8 mouse cellular contexts compared by ENCODE assay signal in the genomic region with DNA sequence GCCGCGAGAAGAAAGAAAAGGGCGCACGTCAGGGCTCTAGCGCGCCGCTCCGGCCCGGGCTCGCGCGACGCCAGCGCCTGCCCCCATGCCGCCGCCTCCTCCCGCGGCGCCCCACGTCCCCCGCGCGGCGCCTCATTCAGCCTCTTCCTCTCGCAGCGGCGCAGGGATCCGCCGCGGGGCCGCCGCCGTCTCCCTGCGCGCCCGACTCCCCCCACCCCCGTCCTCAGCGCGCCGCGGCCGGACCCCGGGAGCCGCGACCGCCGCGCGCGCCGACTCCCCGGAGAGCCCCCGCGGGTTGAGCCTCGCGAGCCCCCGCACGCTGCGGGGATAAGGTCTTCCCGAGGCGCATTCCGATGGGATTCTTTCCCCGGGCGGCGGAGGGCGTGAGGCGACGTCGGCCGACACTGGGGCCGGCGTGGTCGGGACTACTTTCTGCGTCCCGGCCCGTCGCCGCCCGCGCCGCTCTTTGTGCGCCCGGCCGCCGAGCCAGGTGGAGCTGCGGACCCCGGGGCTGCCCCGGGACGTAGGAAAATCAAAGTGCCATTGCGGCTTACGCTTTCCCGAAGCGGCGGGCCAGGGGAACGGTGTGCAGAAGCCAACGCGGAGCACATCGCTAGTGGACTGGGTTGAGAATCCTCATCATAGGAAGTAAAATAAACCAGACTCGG. TPM values are rescaled to one million over a fixed set of nuclear protein-coding genes. Genes with fewer than 3 reads are reported as not detected.
A peak's percentile ranks its signal among the peaks of the same experiment; 100 is the strongest.
DNase-seq lines count a peak whose midpoint lies in the region; ATAC-seq and TF ChIP-seq lines count a peak whose summit lies in the region.

A gene (minus strand): TSS at position 148 of the 668 bp plus-strand sequence.

- H3K4me2 ChIP-seq in forebrain, embryonic 16.5 days (ENCODE audit: low read length) = peak within 1 kb of the TSS; percentile 86
- H3K4me2 ChIP-seq in neural tube, embryonic 14.5 days (ENCODE audit: low read depth, low read length) = peak within 1 kb of the TSS; percentile 84

- H3K27ac ChIP-seq in forebrain, embryonic 16.5 days (ENCODE audit: low read length) = peak within 1 kb of the TSS; percentile 100
- H3K27ac ChIP-seq in neural tube, embryonic 14.5 days (ENCODE audit: low read depth, low read length) = peak within 1 kb of the TSS; percentile 100
- peak within 1 kb of the TSS; percentile 91 for H3K27ac ChIP-seq in testis, adult 2 months (ENCODE audit: control insufficient read depth, insufficient read depth, low read depth, low read length)

- under 1% methylated on average over 88 of the region's 99 CpGs for WGBS in forebrain, embryonic 16.5 days
- under 1% methylated on average over 60 of the region's 99 CpGs for WGBS in neural tube, embryonic 14.5 days

- no peaks in the 10 kb centered on the region for H3K36me3 ChIP-seq in forebrain, embryonic 16.5 days (ENCODE audit: control insufficient read depth, insufficient read depth)
- no peaks in the 10 kb centered on the region for H3K36me3 ChIP-seq in neural tube, embryonic 14.5 days (ENCODE audit: control insufficient read depth, insufficient read depth, low read length)
- H3K36me3 ChIP-seq in testis, adult 2 months (ENCODE audit: control insufficient read depth, insufficient read depth, low read length) = no peaks in the 10 kb centered on the region

- H3K9ac ChIP-seq in forebrain, embryonic 16.5 days (replicated peaks; ENCODE audit: low read depth, low read length) = peak within 1 kb of the TSS; percentile 99
- peak within 1 kb of the TSS; percentile 93 for H3K9ac ChIP-seq in neural tube, embryonic 14.5 days (replicated peaks; ENCODE audit: low read depth, low read length)

- peak; percentile 83 for DNase-seq in ES-CJ7 (ENCODE audit: low read depth, low spot score)
- DNase-seq in heart, postnatal 25 days (ENCODE audit: low spot score) = peak; percentile 70
- DNase-seq in layer of hippocampus, adult 18-20 months (ENCODE audit: low spot score in 2 of 2) = peak; percentile 63 to 82
- peak; percentile 77 to 80 for DNase-seq in lung, adult 18-20 months

- ATAC-seq in cerebellum, adult (ENCODE audit: insufficient number of reproducible peaks, low FRiP score, low TSS enrichment) = peak; percentile 89
- ATAC-seq in forebrain, embryonic 16.5 days = peak; percentile 93
- peak; percentile 93 for ATAC-seq in neural tube, embryonic 14.5 days (ENCODE audit: low read depth)

- no peaks in the 10 kb centered on the region for H3K9me3 ChIP-seq in forebrain, embryonic 16.5 days (ENCODE audit: control insufficient read depth, low read length)
- no peaks in the 10 kb centered on the region for H3K9me3 ChIP-seq in neural tube, embryonic 14.5 days (ENCODE audit: control insufficient read depth, low read length)

- no peaks in the 10 kb centered on the region for H3K27me3 ChIP-seq in forebrain, embryonic 16.5 days (replicated peaks; ENCODE audit: control insufficient read depth, insufficient read depth, low read length)
- no peaks in the 10 kb centered on the region for H3K27me3 ChIP-seq in neural tube, embryonic 14.5 days (ENCODE audit: control insufficient read depth, insufficient read depth, low read length)
- H3K27me3 ChIP-seq in testis, adult 2 months (ENCODE audit: control insufficient read depth, insufficient read depth, low read length) = no peaks in the 10 kb centered on the region

- peaks cover 9% of the 10 kb centered on the region for H3K4me1 ChIP-seq in forebrain, embryonic 16.5 days (replicated peaks; ENCODE audit: control insufficient read depth, insufficient read depth, low read length)
- peaks cover 12% of the 10 kb centered on the region; the same call in 1 of the 2 replicates for H3K4me1 ChIP-seq in neural tube, embryonic 14.5 days (ENCODE audit: control insufficient read depth, insufficient read depth, low read length)
- peaks cover 8% of the 10 kb centered on the region; the same call in 1 of the 2 replicates for H3K4me1 ChIP-seq in testis, adult 2 months (ENCODE audit: control insufficient read depth, insufficient read depth, low read length)

- no peak; the same call in none of the 2 replicates for TF ChIP-seq POLR2A in testis, adult 2 months (IDR thresholded peaks at IDR 0.05; ENCODE audit: control insufficient read depth, low read depth, low read length)

- intact Hi-C loops in heart, postnatal 25 days (cut with DNase I) = loop anchor here (2.0 to 5.0 kb wide), 4 partner anchors 35 to 140 kb away; no protein-coding TSS in a partner anchor

- TF ChIP-seq CTCF in testis, adult 2 months (IDR thresholded peaks at IDR 0.05; ENCODE audit: control insufficient read depth, insufficient read depth, insufficient replicate concordance, low read depth, low read length) = no peak

- H3K4me3 ChIP-seq in forebrain, embryonic 16.5 days (replicated peaks; ENCODE audit: low read length) = peak within 1 kb of the TSS; percentile 93
- peak within 1 kb of the TSS; percentile 91 for H3K4me3 ChIP-seq in neural tube, embryonic 14.5 days (ENCODE audit: low read depth, low read length)
- H3K4me3 ChIP-seq in testis, adult 2 months (ENCODE audit: control insufficient read depth, low read depth, low read length) = peak within 1 kb of the TSS; percentile 94

RNA-seq across cellular contexts. Expression of the gene that starts here (rescaled TPM):
- 20.0 and 24.9 TPM in 2 replicates for polyA plus RNA-seq in forebrain, embryonic 16.5 days (2015; fragmentation: Nextera tagmentation; extraction: Ambion mirVana)
- 10 to 100 TPM; 55.3 to 59.1 TPM for total RNA-seq in heart, postnatal 25 days (2021)
- total RNA-seq in layer of hippocampus, adult 18-20 months (2021) = 10 to 100 TPM; 48.8 to 52.6 TPM
- 19.7 and 25.4 TPM in 2 replicates for polyA plus RNA-seq in neural tube, embryonic 14.5 days (2014; fragmentation: Nextera tagmentation; extraction: Ambion mirVana)
- polyA plus RNA-seq in testis, adult 2 months (2012; rRNA removed) = 3.6 and 3.8 TPM in 2 replicates

Comparison
In these comparisons a context has a peak if more than half of its experiments do, and no peak if none do; other contexts are left out.
1. Peak in every context shown above with its lines: DNase-seq, ATAC-seq, H3K4me3 ChIP-seq and H3K27ac ChIP-seq.